Mouse (Mus musculus) stomach, postnatal 0 days (tissue): ENCODE measurements around the gene Grwd1.

ENCODE experiments used
- CTCF ChIP-seq: IDR thresholded peaks from 2 replicates; pipeline ENCODE4 v1.5.1; 2016; ENCODE audit warnings: antibody characterized with exemption, low read depth, mild to moderate bottlenecking, moderate library complexity
- EP300 ChIP-seq: optimal IDR thresholded peaks from 2 replicates; pipeline ENCODE3; 2016; ENCODE audit warnings: antibody characterized with exemption

- no peak for TF ChIP-seq CTCF
- no peak for TF ChIP-seq EP300
These were observed 10.9 kb downstream of the Grwd1 start for GRCm38 (mm10) chr7:45819843-45820242.
